Mouse (Mus musculus) bone marrow macrophage, adult 2 months (primary cell): ENCODE data around the gene Cox4i1.

ENCODE experiments used
- CTCF ChIP-seq: IDR thresholded peaks from 2 replicates; pipeline ENCODE4 v1.5.1; 2012; ENCODE audit warnings: low read depth, mild to moderate bottlenecking, low read length, moderate library complexity
- POLR2A ChIP-seq: IDR thresholded peaks from 2 replicates; pipeline ENCODE4 v1.6.1; 2012; ENCODE audit warnings: mild to moderate bottlenecking, low read depth, low read length, borderline replicate concordance

- TF ChIP-seq CTCF (no peak), POLR2A (no peak)
These were observed 418 bp downstream of the Cox4i1 start, which contains the start of gene Emc8 for GRCm38 (mm10) chr8:120668374-120668905.
